Mouse (Mus musculus): ENCODE measurements at regions not wholly inside any gene's neighbourhood (a gene's known extent, or its start where the extent isn't known, plus 50 kb on each side); places are given as distances from the start of the nearest gene placed in this dataset.

DNA sequence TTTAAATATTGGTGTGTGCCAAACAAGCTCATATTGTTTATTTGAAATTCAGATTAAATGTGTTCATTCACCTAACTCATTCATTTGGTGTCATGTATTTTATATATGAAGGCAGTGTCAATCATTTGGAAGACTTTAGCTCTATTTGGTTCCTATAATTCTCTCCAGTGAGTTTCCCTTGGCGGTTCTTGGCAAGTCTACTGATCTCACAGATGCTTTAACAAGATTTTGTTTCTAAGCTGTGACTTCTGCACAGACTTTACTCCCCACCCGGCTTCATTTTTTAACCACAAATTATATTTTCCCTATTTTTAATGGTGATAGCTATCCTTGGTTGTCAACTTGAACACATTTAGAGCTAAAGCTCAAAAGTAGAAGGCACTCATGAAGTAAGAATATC, 1009.5 kb downstream of the Robo1 start:
- Histone ChIP-seq H3K4me3 (ENCODE audit: insufficient read depth, low read depth, low read length) (no peak overlapping the region), H3K27me3 (replicated peaks; ENCODE audit: control insufficient read depth, insufficient read depth, low read length) (no peaks in the 10 kb centered on the region), H3K27ac (ENCODE audit: insufficient read depth, low read depth, low read length) (no peak overlapping the region), H3K36me3 (ENCODE audit: control insufficient read depth, insufficient read depth, low read length) (no peaks in the 10 kb centered on the region), H3K4me1 (ENCODE audit: control insufficient read depth, insufficient read depth, low read length) (no peaks in the 10 kb centered on the region)
- 94% methylated on average over 2 of the region's 2 CpGs for WGBS
- TF ChIP-seq POLR2A (IDR thresholded peaks at IDR 0.05; ENCODE audit: low read depth, low read length) (no peak), CTCF (conservative IDR thresholded peaks at IDR 0.05; ENCODE audit: insufficient read depth, insufficient read length, low read depth, low read length) (no peak)
- no peak for DNase-seq

DNA sequence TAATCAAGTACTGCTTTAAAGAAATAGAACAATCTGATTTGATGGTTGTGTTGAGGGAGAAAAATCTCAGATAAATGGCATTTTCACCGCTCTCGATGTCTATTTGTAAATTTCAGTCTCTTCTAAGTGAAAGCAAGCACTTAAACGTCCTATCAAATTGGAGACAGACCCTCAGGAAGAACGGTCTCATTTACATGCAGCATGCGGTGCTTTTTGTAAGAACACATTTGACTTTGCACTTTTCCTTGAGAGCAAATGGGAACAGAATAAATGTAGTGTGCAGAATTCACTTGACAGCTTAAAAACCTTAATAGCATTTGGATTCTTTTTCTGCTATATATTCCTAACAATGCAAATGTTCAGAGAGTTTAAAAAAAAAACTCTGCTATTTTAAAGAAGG, 1002.0 kb downstream of the Robo1 start:
- Histone ChIP-seq H3K27ac (ENCODE audit: insufficient read depth, low read depth, low read length) (no peak overlapping the region), H3K36me3 (ENCODE audit: control insufficient read depth, insufficient read depth, low read length) (no peaks in the 10 kb centered on the region), H3K4me3 (ENCODE audit: insufficient read depth, low read depth, low read length) (no peak overlapping the region), H3K4me1 (ENCODE audit: control insufficient read depth, insufficient read depth, low read length) (no peaks in the 10 kb centered on the region), H3K27me3 (replicated peaks; ENCODE audit: control insufficient read depth, insufficient read depth, low read length) (no peaks in the 10 kb centered on the region)
- 77% methylated on average over 5 of the region's 5 CpGs for WGBS
- no peak for DNase-seq
- TF ChIP-seq CTCF (conservative IDR thresholded peaks at IDR 0.05; ENCODE audit: insufficient read depth, insufficient read length, low read depth, low read length): no peak
- no peak for TF ChIP-seq POLR2A (IDR thresholded peaks at IDR 0.05; ENCODE audit: low read depth, low read length)

DNA sequence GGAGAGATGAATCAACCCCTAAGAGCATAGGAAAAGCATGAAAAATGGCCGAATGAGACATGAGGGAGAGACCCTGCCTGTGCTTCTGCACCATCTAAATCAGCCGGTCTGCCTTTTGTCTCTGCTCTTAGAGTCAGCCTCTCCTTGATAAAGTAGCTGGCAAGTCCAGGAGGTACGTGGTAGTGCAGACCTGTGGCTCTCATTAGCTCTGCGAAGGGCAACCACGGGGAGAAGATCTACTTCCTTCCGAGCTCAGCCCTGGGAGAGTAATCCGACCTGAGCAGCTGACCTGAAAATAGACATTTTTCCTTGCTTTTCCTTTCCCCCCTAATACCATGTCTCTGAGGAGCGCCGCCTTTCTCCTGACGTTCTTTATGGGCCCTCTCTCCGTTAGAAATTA, 971.8 kb downstream of the Robo1 start:
- DNase-seq: no peak
- no peak for TF ChIP-seq POLR2A (IDR thresholded peaks at IDR 0.05; ENCODE audit: low read depth, low read length)
- no peak for TF ChIP-seq CTCF (conservative IDR thresholded peaks at IDR 0.05; ENCODE audit: insufficient read depth, insufficient read length, low read depth, low read length)
- no peaks in the 10 kb centered on the region for H3K4me1 ChIP-seq (ENCODE audit: control insufficient read depth, insufficient read depth, low read length)
- no peak overlapping the region for H3K4me3 ChIP-seq (ENCODE audit: insufficient read depth, low read depth, low read length)
- no peaks in the 10 kb centered on the region for H3K27me3 ChIP-seq (replicated peaks; ENCODE audit: control insufficient read depth, insufficient read depth, low read length)
- no peak overlapping the region for H3K27ac ChIP-seq (ENCODE audit: insufficient read depth, low read depth, low read length)
- WGBS: 13% methylated on average over 11 of the region's 11 CpGs
- no peaks in the 10 kb centered on the region for H3K36me3 ChIP-seq (ENCODE audit: control insufficient read depth, insufficient read depth, low read length)

DNA sequence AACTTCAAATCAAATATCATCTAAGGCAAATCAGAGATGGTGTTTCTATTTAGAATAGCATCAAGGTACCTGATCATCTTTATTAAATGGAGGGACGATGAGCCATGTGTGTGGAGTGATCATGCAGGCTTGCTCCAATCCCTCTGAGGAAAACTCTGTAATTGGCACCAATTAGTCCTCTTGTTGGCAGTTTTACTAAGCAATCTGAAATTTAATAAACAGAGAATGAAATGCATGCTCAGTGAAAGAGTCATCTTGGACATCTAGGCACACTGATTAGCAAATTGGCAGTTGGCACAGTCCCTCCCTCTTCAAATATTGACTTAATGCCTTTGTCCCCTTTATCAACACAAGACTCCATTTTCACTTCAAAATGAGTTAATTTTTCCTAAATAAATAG, 951.6 kb downstream of the Robo1 start:
- TF ChIP-seq CTCF (conservative IDR thresholded peaks at IDR 0.05; ENCODE audit: insufficient read depth, insufficient read length, low read depth, low read length) (no peak), POLR2A (IDR thresholded peaks at IDR 0.05; ENCODE audit: low read depth, low read length) (no peak)
- 91% methylated on average over 1 of the region's 1 CpGs for WGBS
- no peaks in the 10 kb centered on the region for H3K27me3 ChIP-seq (replicated peaks; ENCODE audit: control insufficient read depth, insufficient read depth, low read length)
- DNase-seq: no peak
- H3K27ac ChIP-seq (ENCODE audit: insufficient read depth, low read depth, low read length): no peak overlapping the region
- H3K4me1 ChIP-seq (ENCODE audit: control insufficient read depth, insufficient read depth, low read length): no peaks in the 10 kb centered on the region
- H3K36me3 ChIP-seq (ENCODE audit: control insufficient read depth, insufficient read depth, low read length): no peaks in the 10 kb centered on the region
- H3K4me3 ChIP-seq (ENCODE audit: insufficient read depth, low read depth, low read length): no peak overlapping the region

DNA sequence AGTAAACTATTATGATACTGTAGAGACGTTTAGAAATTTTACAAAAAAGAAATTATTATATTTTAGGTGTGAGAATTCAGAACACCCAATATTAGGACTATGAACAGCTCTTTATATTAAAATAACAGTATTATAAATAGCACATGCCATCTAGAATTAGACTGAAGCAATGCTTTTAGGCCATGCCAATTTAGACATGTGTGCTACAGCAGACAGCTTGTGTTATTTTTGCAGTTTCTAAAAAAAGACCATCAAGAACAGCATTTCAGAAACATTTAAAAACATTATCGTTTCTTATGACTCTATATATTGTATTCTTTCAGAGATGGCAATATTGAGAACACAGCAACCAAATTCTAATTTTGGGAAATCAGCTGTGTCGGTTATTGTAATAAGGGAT, 951.2 kb downstream of the Robo1 start:
- no peaks in the 10 kb centered on the region for H3K4me1 ChIP-seq (ENCODE audit: control insufficient read depth, insufficient read depth, low read length)
- no peak overlapping the region for H3K4me3 ChIP-seq (ENCODE audit: insufficient read depth, low read depth, low read length)
- no peaks in the 10 kb centered on the region for H3K27me3 ChIP-seq (replicated peaks; ENCODE audit: control insufficient read depth, insufficient read depth, low read length)
- DNase-seq: no peak
- WGBS: 88% methylated on average over 3 of the region's 3 CpGs
- H3K36me3 ChIP-seq (ENCODE audit: control insufficient read depth, insufficient read depth, low read length): no peaks in the 10 kb centered on the region
- no peak overlapping the region for H3K27ac ChIP-seq (ENCODE audit: insufficient read depth, low read depth, low read length)
- TF ChIP-seq CTCF (conservative IDR thresholded peaks at IDR 0.05; ENCODE audit: insufficient read depth, insufficient read length, low read depth, low read length): no peak
- no peak for TF ChIP-seq POLR2A (IDR thresholded peaks at IDR 0.05; ENCODE audit: low read depth, low read length)

DNA sequence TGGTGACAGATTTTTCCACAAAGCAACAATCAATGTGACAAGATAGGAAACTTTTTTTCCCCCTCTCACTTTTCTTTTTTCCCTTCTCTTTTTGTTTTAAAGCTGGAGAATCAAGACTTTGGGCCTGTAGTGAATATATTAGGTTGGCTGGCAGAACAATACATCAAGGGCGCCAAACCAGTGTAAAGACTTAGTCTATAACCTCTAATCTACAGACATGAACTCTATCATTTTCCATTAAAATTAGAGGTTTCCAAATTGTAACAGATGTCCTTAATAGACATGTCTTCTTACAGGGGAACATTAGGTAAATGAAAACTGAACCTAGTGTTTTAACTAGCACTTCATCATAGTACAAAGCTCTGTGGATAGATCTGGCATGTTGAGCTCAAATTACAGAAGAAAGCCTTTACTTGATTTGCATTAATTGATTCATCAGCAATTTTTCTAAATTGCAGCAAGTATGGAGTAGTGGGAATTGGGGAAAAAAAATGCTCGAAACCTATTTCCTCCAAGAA, 937.0 kb downstream of the Robo1 start:
- H3K36me3 ChIP-seq (ENCODE audit: control insufficient read depth, insufficient read depth, low read length): no peaks in the 10 kb centered on the region

DNA sequence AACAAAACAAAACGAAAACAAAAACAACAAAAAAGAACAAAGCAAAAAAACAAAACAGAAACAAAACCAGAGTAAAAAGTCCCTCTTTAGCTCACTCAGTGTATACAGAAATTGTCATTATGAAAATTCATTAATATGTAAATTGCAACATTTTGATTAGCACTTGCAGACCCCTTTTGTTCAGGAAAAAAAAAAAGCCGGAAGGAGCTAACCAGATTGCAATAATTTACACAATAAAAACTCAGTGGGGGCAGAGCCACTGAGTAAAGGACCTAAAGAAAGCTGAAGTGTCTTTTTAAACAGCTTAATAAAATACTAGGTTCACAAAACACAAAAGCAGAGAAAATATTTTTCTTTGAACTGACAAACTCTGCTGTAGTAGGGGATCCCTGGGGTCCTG, 922.5 kb downstream of the Robo1 start:
- Histone ChIP-seq H3K4me3 (ENCODE audit: insufficient read depth, low read depth, low read length) (no peak overlapping the region), H3K27ac (ENCODE audit: insufficient read depth, low read depth, low read length) (no peak overlapping the region), H3K36me3 (ENCODE audit: control insufficient read depth, insufficient read depth, low read length) (no peaks in the 10 kb centered on the region), H3K4me1 (ENCODE audit: control insufficient read depth, insufficient read depth, low read length) (no peaks in the 10 kb centered on the region), H3K27me3 (replicated peaks; ENCODE audit: control insufficient read depth, insufficient read depth, low read length) (no peaks in the 10 kb centered on the region)
- no peak for DNase-seq
- 67% methylated on average over 2 of the region's 2 CpGs for WGBS
- no peak for TF ChIP-seq POLR2A (IDR thresholded peaks at IDR 0.05; ENCODE audit: low read depth, low read length)
- no peak for TF ChIP-seq CTCF (conservative IDR thresholded peaks at IDR 0.05; ENCODE audit: insufficient read depth, insufficient read length, low read depth, low read length)

More for the DNA sequence above, 937.0 kb downstream of the Robo1 start:
- H3K4me1 ChIP-seq (ENCODE audit: control insufficient read depth, insufficient read depth, low read length): no peaks in the 10 kb centered on the region
- no peaks in the 10 kb centered on the region; the same call in 1 of the 2 replicates for H3K27me3 ChIP-seq (replicated peaks; ENCODE audit: control insufficient read depth, insufficient read depth, low read length)
- H3K4me3 ChIP-seq (ENCODE audit: insufficient read depth, low read depth, low read length): no peak overlapping the region
- no peak overlapping the region for H3K27ac ChIP-seq (ENCODE audit: insufficient read depth, low read depth, low read length)
- 78% methylated on average over 2 of the region's 2 CpGs for WGBS
- TF ChIP-seq POLR2A (IDR thresholded peaks at IDR 0.05; ENCODE audit: low read depth, low read length): no peak
- DNase-seq: no peak

DNA sequence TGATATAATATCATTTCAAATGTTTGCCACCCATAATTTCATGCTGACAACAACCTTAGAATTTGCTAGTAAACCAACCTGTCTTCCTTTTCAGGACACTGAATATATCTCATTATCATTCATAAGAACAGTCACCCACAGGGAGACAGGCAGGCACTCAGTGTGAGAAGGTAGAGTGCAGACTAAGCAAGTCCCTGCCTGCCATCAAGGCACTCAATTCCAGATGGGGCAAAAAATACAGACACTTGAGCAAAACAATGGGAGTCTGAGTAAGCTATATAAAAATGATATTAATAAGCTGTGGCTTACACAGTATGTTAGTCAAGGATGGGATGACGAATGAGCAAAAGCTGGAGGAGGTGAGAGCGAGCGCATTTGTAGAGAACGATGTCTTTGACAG, 909.4 kb downstream of the Robo1 start:
- H3K4me1 ChIP-seq (ENCODE audit: control insufficient read depth, insufficient read depth, low read length): no peaks in the 10 kb centered on the region
- no peaks in the 10 kb centered on the region for H3K27me3 ChIP-seq (replicated peaks; ENCODE audit: control insufficient read depth, insufficient read depth, low read length)
- 87% methylated on average over 4 of the region's 4 CpGs for WGBS
- no peaks in the 10 kb centered on the region for H3K36me3 ChIP-seq (ENCODE audit: control insufficient read depth, insufficient read depth, low read length)
- H3K4me3 ChIP-seq (ENCODE audit: insufficient read depth, low read depth, low read length): no peak overlapping the region
- no peak overlapping the region for H3K27ac ChIP-seq (ENCODE audit: insufficient read depth, low read depth, low read length)
- no peak for DNase-seq
- no peak for TF ChIP-seq POLR2A (IDR thresholded peaks at IDR 0.05; ENCODE audit: low read depth, low read length)
- TF ChIP-seq CTCF (conservative IDR thresholded peaks at IDR 0.05; ENCODE audit: insufficient read depth, insufficient read length, low read depth, low read length): no peak
